Mouse (Mus musculus) intestine, embryonic 14.5 days (tissue): ENCODE data around the gene Aurka. TPM values are rescaled to one million over a fixed set of nuclear protein-coding genes. Genes with fewer than 3 reads are reported as not detected.

Experiments used
- ATAC-seq: fragments of 200-750 bp; cut with Nextera tagmentation; replicated peaks from 2 replicates; pipeline ENCODE4 v1.8.0; 2017; ENCODE audit warnings: low read depth, moderate number of reproducible peaks, moderate TSS enrichment, moderate library complexity; ENCODE audit not compliant: low FRiP score, low TSS enrichment
- DNase-seq: peaks from one replicate; pipeline ENCODE4 v3.0.0-alpha.2; 2018; ENCODE audit warnings: low spot score
- H3K27ac ChIP-seq: fragments of 300-500 bp; sonication (generic); 2 replicates; pipeline ENCODE4 v1.5.1; 2014; ENCODE audit warnings: low read depth, mild to moderate bottlenecking, control low read depth
- H3K27me3 ChIP-seq: fragments of 300-500 bp; sonication (generic); replicated peaks from 2 replicates; pipeline ENCODE4 v1.6.1; 2014; ENCODE audit warnings: low read length, control low read depth; ENCODE audit not compliant: control insufficient read depth, insufficient read depth
- H3K36me3 ChIP-seq: fragments of 300-500 bp; sonication (generic); 2 replicates; pipeline ENCODE4 v1.6.1; 2014; ENCODE audit warnings: low read length, control low read depth; ENCODE audit not compliant: control insufficient read depth, insufficient read depth
- H3K4me1 ChIP-seq: fragments of 300-500 bp; sonication (generic); replicated peaks from 2 replicates; pipeline ENCODE4 v1.6.1; 2014; ENCODE audit warnings: low read length, control low read depth, mixed read lengths; ENCODE audit not compliant: control insufficient read depth, insufficient read depth
- H3K4me2 ChIP-seq: fragments of 300-500 bp; sonication (generic); 2 replicates; pipeline ENCODE4 v1.6.1; 2014; ENCODE audit warnings: low read length
- H3K4me3 ChIP-seq: fragments of 300-500 bp; sonication (generic); 2 replicates; pipeline ENCODE4 v1.5.1; 2014; ENCODE audit warnings: low read depth, low read length, control low read depth, mixed read lengths
- H3K9ac ChIP-seq: fragments of 300-500 bp; sonication (generic); 2 replicates; pipeline ENCODE4 v1.6.1; 2014; ENCODE audit warnings: mild to moderate bottlenecking, low read length
- H3K9me3 ChIP-seq: fragments of 300-500 bp; sonication (generic); 2 replicates; pipeline ENCODE4 v1.6.1; 2016; ENCODE audit warnings: low read length, control low read depth; ENCODE audit not compliant: control insufficient read depth
- WGBS: fragments of 180-500 bp; shearing (Covaris S2); extraction: QIAGEN DNeasy Blood & Tissue Kit; methylation state at CpG from one replicate; pipeline ENCODE4 v1.1.7; 2014; 5-methylcytosine and 5-hydroxymethylcytosine counted together
- polyA plus RNA-seq: library from polyadenylated mRNA; unstranded; fragments of >200 nt; fragmentation: Nextera tagmentation; extraction: Ambion mirVana; gene quantifications from 2 replicates; pipeline ENCODE4 v1.2.1, GENCODE M21; 2014

The Aurka gene
- polyA plus RNA-seq, 1 experiment from 2014 or later = 121 TPM

GRCm38 (mm10) chr2:172338206-172338942 lies 32.0 kb downstream of the Aurka start:
- WGBS = 86% methylated on average over 19 of the region's 19 CpGs
- Histone ChIP-seq H3K4me2 (no peak overlapping the region), H3K4me1 (no peaks in the 10 kb centered on the region), H3K9me3 (no peaks in the 10 kb centered on the region), H3K4me3 (no peak overlapping the region), H3K27ac (no peak overlapping the region), H3K9ac (no peak overlapping the region), H3K27me3 (no peaks in the 10 kb centered on the region), H3K36me3 (no peaks in the 10 kb centered on the region)
- no peak for ATAC-seq
- DNase-seq = no peak

DNA sequence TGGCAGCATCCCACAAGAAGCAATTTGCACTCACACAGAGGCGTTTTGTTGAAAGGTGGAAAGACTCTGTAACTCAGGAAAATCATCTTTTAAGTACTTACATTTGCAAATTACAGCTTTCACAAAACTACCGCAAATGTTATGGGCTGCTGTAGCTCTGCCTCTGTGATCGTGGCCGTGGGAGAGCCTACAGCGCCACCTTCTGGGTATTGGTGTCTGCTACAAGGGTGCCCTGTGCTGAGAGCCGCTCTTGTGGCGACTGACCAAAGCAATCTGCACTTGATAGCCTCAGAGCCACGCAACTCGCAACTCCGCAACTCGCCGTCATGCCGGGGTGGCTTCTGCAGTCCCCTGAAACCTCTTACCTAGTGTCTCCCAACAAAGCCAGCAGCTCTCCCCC lies 41.2 kb downstream of the Aurka start:
- Histone ChIP-seq H3K9me3 (no peaks in the 10 kb centered on the region), H3K27ac (no peak overlapping the region), H3K9ac (no peak overlapping the region), H3K4me2 (no peak overlapping the region), H3K36me3 (no peaks in the 10 kb centered on the region), H3K27me3 (no peaks in the 10 kb centered on the region), H3K4me1 (no peaks in the 10 kb centered on the region), H3K4me3 (no peak overlapping the region)
- DNase-seq = peak; percentile 79
- no peak; the same call in 1 of the 2 replicates for ATAC-seq
- WGBS = 8% methylated on average over 13 of the region's 13 CpGs

DNA sequence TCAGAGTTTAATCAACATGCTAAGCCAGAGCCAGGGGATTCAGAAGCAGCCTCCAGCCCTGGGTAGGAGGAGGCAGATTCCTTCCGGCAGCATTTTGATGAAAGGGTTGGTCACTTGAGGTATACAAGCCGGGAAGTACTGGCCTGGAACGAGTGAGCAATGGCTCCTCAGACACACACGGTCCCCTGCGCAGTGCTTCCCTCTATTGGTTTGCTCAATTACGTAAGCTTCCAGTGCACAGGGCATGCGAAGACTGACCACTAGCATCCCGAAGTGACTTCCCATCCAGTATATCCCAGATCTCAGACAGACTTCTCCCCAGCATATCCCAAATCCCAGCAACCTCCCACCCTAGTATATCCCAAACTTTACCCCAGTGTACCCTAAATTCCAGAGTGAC lies 42.1 kb downstream of the Aurka start:
- DNase-seq = no peak
- Histone ChIP-seq H3K36me3 (no peaks in the 10 kb centered on the region), H3K9ac (no peak overlapping the region), H3K4me3 (no peak overlapping the region), H3K27me3 (no peaks in the 10 kb centered on the region), H3K27ac (no peak overlapping the region), H3K4me2 (no peak overlapping the region), H3K4me1 (no peaks in the 10 kb centered on the region), H3K9me3 (no peaks in the 10 kb centered on the region)
- no peak for ATAC-seq
- WGBS = 47% methylated on average over 8 of the region's 8 CpGs

- peak; percentile 92 for DNase-seq
- H3K9me3 ChIP-seq = no peaks in the 10 kb centered on the region
- H3K27me3 ChIP-seq = no peaks in the 10 kb centered on the region
- H3K4me3 ChIP-seq = no peak overlapping the region
- WGBS = 12% methylated on average over 9 of the region's 9 CpGs
- no peak for ATAC-seq
- H3K4me1 ChIP-seq = no peaks in the 10 kb centered on the region
- H3K9ac ChIP-seq = no peak overlapping the region
- no peak overlapping the region for H3K4me2 ChIP-seq
- no peak overlapping the region for H3K27ac ChIP-seq
- H3K36me3 ChIP-seq = no peaks in the 10 kb centered on the region
These were observed 49.5 kb downstream of the Aurka start for GRCm38 (mm10) chr2:172320878-172321277.

DNA sequence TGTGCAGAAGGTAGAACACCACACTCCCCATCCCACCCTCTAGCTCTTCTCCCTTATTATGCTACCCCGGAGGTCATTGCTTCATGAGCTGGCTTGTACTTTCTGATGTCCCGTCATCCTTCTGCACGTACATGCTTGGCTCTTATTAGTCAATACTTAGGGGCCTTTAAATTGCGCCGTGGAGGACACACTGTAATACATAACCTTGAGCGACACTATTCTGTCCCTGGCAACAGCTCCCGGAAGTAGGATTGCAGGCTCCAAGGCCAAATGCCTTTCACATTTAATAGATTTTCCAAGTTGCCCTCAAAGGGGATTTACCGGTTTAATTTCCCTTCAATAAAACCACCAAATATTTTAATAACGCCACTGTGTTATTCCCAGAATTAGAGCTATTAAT lies 58.6 kb downstream of the Aurka start:
- Histone ChIP-seq H3K9me3 (no peaks in the 10 kb centered on the region), H3K4me2 (no peak overlapping the region), H3K4me3 (no peak overlapping the region), H3K27ac (no peak overlapping the region), H3K36me3 (no peaks in the 10 kb centered on the region), H3K4me1 (no peaks in the 10 kb centered on the region), H3K27me3 (no peaks in the 10 kb centered on the region), H3K9ac (no peak overlapping the region)
- ATAC-seq (no peak), DNase-seq (no peak)
- WGBS = 87% methylated on average over 9 of the region's 9 CpGs

- DNase-seq = no peak
- H3K9me3 ChIP-seq = no peaks in the 10 kb centered on the region
- H3K9ac ChIP-seq = no peak overlapping the region
- H3K4me1 ChIP-seq = no peaks in the 10 kb centered on the region
- no peaks in the 10 kb centered on the region for H3K27me3 ChIP-seq
- H3K27ac ChIP-seq = no peak overlapping the region
- H3K4me2 ChIP-seq = no peak overlapping the region
- ATAC-seq = no peak
- no peak overlapping the region for H3K4me3 ChIP-seq
- H3K36me3 ChIP-seq = no peaks in the 10 kb centered on the region
- 56% methylated on average over 4 of the region's 4 CpGs for WGBS
These were observed 63.8 kb downstream of the Aurka start for GRCm38 (mm10) chr2:172306544-172306943.

Other genes starting within 250 kb of the Aurka start
- not detected in 2 replicates for gene Mc3r, start 122.0 kb downstream of the Aurka start, polyA plus RNA-seq
- 9.1 and 9.5 TPM in 2 replicates for gene Fam210b, start 25.0 kb downstream of the Aurka start, polyA plus RNA-seq
- 44.0 and 45.6 TPM in 2 replicates for gene Cstf1, start 146 bp upstream of the Aurka start, polyA plus RNA-seq
- gene Cass4, start 23.3 kb upstream of the Aurka start, polyA plus RNA-seq = 0.20 and 0.45 TPM in 2 replicates
- gene Rtf2, start 70.0 kb upstream of the Aurka start, polyA plus RNA-seq = 75.2 and 75.3 TPM in 2 replicates
- gene Gcnt7, start 88.1 kb upstream of the Aurka start, polyA plus RNA-seq = 0.77 and 1.1 TPM in 2 replicates
- 0.27 TPM in 1 of 2 replicates, not detected in the other for gene Fam209, start 102.0 kb upstream of the Aurka start, polyA plus RNA-seq
- gene Tfap2c, start 179.1 kb upstream of the Aurka start, polyA plus RNA-seq = 0.09 and 0.35 TPM in 2 replicates